Mouse (Mus musculus): ENCODE measurements around the gene Gigyf2.
A peak's percentile ranks its signal among the peaks of the same experiment; 100 is the strongest.
"Not testable (repeated sequence)": the region's sequence is repeated elsewhere in the genome, so short reads cannot be mapped to it uniquely, and the experiment has no call there.

Gigyf2 gene

DNA sequence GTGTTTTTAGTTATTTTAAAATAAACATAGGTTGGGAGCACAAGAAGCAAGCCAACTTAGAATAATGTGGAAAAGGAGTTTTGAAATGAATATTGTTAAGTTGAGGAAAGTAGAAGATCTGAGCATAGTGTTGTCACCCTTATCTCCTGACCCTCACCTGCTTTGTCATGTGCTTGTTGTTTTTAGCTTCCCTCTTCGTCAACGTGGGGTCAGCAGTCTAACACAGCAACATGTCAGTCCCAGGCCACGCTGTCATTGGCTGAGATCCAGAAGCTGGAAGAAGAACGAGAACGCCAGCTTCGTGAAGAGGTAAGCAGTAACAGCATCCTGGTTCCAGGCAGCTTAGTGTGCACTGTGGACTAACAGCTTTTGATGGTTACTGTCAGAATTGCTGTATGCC, 109.8 kb downstream of the Gigyf2 start:
- no peaks in the 10 kb centered on the region for H3K9me3 ChIP-seq (ENCODE audit: low read length)
- H3K27me3 ChIP-seq (ENCODE audit: insufficient read depth, low read length), result no peaks in the 10 kb centered on the region
- TF ChIP-seq CTCF (conservative IDR thresholded peaks at IDR 0.05; ENCODE audit: low read length) (no peak), POU5F1 (IDR thresholded peaks at IDR 0.05; ENCODE audit: borderline replicate concordance, low read length) (no peak), NANOG (IDR thresholded peaks at IDR 0.05; ENCODE audit: borderline replicate concordance, low read length) (no peak)
- no peak overlapping the region for H3K4me3 ChIP-seq (replicated peaks; ENCODE audit: low read length)
- peaks cover 88% of the 10 kb centered on the region for H3K36me3 ChIP-seq (ENCODE audit: insufficient read depth, low read length)
- 0 out of 2 replicates have a peak, but pooled peaks cover 5% of the 10 kb centered on the region for H3K4me1 ChIP-seq (replicated peaks; ENCODE audit: low read depth, low read length)

DNA sequence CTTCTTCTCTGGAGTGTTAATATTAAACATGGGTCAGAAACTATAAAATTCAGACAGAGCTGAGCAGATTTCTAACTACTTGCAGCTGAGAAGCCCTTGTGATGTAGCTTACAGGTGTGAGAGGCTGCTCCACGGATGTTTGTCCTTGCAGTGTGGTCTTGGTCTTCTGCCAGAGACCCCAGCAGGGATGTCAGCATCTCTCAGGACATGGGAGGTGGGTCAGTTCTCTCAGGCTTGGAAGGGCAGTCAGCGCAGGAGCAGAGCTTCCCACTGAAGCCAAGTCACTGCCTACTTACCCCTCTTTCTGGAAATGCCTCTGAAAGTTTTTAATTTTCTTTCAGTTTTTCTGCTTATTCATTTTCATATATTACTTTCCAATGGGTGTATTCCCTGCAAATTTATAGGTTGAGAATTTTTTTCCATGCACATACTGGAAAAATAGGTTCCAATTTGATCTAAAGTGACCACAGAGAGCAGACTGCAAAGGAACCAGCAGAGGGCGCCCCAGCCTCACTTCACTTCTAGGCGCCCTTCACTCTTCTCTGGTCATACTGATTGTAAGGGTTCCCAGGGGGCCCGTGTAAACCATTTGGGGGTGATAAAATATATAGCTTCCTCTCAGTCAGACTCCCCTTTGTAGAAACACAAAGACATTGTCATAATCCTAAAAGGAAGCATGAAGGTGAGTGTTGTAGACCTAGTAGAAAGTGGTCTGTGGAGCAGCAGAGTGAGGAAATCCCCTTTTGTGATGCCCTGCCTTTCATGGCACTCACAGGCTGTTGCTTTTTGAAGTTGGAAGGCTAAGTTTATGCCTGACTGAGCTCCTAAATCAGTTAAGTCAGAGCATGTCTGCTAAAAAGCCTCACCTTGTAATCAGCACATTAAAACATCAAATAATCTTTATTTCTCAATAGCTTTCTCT, 120.6 kb downstream of the Gigyf2 start:
- TF ChIP-seq NANOG (IDR thresholded peaks at IDR 0.05; ENCODE audit: borderline replicate concordance, low read length), result no peak
- TF ChIP-seq CTCF (conservative IDR thresholded peaks at IDR 0.05; ENCODE audit: low read length), result peak; percentile 78
- Histone ChIP-seq H3K27me3 (ENCODE audit: insufficient read depth, low read length) (no peaks in the 10 kb centered on the region), H3K4me1 (replicated peaks; ENCODE audit: low read depth, low read length) (no peaks in the 10 kb centered on the region), H3K4me3 (replicated peaks; ENCODE audit: low read length) (no peak overlapping the region), H3K9me3 (ENCODE audit: low read length) (no peaks in the 10 kb centered on the region), H3K36me3 (ENCODE audit: insufficient read depth, low read length) (peaks cover 91% of the 10 kb centered on the region)

DNA sequence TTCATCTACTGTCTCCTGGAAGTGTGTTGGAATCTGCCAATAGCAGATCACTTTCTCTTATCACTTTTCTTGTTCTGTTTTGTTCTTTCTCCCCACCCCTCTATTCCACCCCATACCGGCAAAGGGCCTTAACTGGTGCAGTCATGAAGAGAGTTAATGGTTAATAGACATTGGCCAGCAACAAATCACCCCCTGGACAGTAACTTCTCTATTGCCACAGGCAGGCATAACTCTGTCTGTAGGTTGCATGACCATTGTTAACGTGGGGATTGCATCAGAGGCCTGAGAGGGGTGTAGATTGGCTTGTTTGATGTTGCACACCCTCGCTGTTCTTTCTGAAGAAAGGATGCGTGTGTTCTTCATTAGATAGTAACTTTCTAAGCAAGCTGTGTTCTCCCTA, 122.6 kb downstream of the Gigyf2 start:
- Histone ChIP-seq H3K27me3 (ENCODE audit: insufficient read depth, low read length) (no peaks in the 10 kb centered on the region), H3K4me3 (replicated peaks; ENCODE audit: low read length) (no peak overlapping the region), H3K4me1 (replicated peaks; ENCODE audit: low read depth, low read length) (no peaks in the 10 kb centered on the region), H3K9me3 (ENCODE audit: low read length) (no peaks in the 10 kb centered on the region), H3K36me3 (ENCODE audit: insufficient read depth, low read length) (peaks cover 71% of the 10 kb centered on the region)
- no peak for TF ChIP-seq POU5F1 (IDR thresholded peaks at IDR 0.05; ENCODE audit: borderline replicate concordance, low read length)
- no peak for TF ChIP-seq NANOG (IDR thresholded peaks at IDR 0.05; ENCODE audit: borderline replicate concordance, low read length)
- TF ChIP-seq CTCF (conservative IDR thresholded peaks at IDR 0.05; ENCODE audit: low read length), result no peak

DNA sequence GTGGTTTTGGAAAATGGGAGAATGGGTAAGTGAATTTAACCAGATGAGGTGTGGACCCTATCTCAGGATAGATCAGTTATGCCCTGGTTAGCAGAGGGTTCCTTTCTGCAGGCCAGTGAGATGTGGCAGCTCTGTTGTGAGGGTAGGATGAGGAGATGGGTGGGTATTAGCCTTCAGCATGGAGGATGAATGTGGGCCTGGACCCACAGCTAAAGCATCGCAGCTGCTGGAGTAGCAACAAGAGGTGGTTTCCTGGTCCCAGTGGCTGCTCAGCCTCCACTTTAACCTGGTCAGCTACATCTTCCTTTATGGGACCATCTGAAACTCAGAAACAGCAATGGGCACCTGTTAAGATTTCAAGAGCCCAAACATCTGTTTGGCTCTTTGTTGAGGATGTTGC, 129.6 kb downstream of the Gigyf2 start:
- peaks cover 6% of the 10 kb centered on the region; the same call in 1 of the 2 replicates for H3K4me1 ChIP-seq (replicated peaks; ENCODE audit: low read depth, low read length)
- no peaks in the 10 kb centered on the region for H3K27me3 ChIP-seq (ENCODE audit: insufficient read depth, low read length)
- no peak overlapping the region for H3K4me3 ChIP-seq (replicated peaks; ENCODE audit: low read length)
- TF ChIP-seq NANOG (IDR thresholded peaks at IDR 0.05; ENCODE audit: borderline replicate concordance, low read length), result no peak
- no peak for TF ChIP-seq POU5F1 (IDR thresholded peaks at IDR 0.05; ENCODE audit: borderline replicate concordance, low read length)
- no peak for TF ChIP-seq CTCF (conservative IDR thresholded peaks at IDR 0.05; ENCODE audit: low read length)
- H3K36me3 ChIP-seq (ENCODE audit: insufficient read depth, low read length), result peaks cover 4% of the 10 kb centered on the region; the same call in 1 of the 2 replicates
- H3K9me3 ChIP-seq (ENCODE audit: low read length), result no peaks in the 10 kb centered on the region

DNA sequence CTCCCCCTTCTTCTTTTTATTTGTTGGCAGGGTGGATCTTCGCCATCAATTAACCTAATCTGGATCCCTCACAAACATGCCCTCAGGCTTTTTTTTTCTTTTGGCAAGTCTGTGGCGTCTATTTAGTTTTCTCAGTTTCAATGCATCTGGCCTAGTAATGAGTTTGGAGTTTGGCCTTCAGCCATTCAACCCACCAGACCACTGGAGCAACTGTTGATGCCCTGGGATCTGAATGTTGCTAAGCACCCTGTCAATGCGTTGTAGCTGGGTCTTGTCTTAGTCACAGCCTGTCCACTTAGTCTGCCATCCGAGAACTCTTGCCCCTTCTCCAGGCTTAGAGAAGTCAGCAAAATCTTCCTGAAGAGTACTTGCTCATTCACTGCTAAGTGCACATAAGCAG, 131.2 kb downstream of the Gigyf2 start:
- H3K27me3 ChIP-seq (ENCODE audit: insufficient read depth, low read length), result no peaks in the 10 kb centered on the region
- peaks cover 6% of the 10 kb centered on the region; the same call in 1 of the 2 replicates for H3K4me1 ChIP-seq (replicated peaks; ENCODE audit: low read depth, low read length)
- H3K36me3 ChIP-seq (ENCODE audit: insufficient read depth, low read length), result no peaks in the 10 kb centered on the region
- H3K4me3 ChIP-seq (replicated peaks; ENCODE audit: low read length), result no peak overlapping the region
- H3K9me3 ChIP-seq (ENCODE audit: low read length), result no peaks in the 10 kb centered on the region
- TF ChIP-seq NANOG (IDR thresholded peaks at IDR 0.05; ENCODE audit: borderline replicate concordance, low read length) (no peak), POU5F1 (IDR thresholded peaks at IDR 0.05; ENCODE audit: borderline replicate concordance, low read length) (no peak), CTCF (conservative IDR thresholded peaks at IDR 0.05; ENCODE audit: low read length) (no peak)

DNA sequence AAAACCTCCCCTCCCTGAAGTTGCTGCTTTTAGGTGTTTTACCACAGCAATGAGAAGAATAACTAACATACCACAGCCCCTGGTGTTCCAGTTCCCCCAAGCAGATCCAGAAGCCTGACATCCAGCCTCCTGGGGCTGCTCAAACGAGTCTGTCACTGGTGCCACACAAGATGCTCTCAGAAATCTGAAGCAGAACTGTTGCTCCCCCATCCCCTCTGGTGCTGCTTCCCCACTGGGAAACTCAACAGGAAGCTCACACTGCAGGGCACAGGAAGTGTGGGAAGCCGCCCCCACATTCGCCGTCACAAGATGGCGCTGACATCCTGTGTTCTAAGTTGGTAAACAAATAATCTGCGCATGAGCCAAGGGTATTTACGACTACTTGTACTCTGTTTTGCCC, 133.1 kb downstream of the Gigyf2 start:
- H3K4me3 ChIP-seq (replicated peaks; ENCODE audit: low read length); H3K27me3 ChIP-seq (ENCODE audit: insufficient read depth, low read length); H3K4me1 ChIP-seq (replicated peaks; ENCODE audit: low read depth, low read length); H3K36me3 ChIP-seq (ENCODE audit: insufficient read depth, low read length); H3K9me3 ChIP-seq (ENCODE audit: low read length): not testable (repeated sequence)

DNA sequence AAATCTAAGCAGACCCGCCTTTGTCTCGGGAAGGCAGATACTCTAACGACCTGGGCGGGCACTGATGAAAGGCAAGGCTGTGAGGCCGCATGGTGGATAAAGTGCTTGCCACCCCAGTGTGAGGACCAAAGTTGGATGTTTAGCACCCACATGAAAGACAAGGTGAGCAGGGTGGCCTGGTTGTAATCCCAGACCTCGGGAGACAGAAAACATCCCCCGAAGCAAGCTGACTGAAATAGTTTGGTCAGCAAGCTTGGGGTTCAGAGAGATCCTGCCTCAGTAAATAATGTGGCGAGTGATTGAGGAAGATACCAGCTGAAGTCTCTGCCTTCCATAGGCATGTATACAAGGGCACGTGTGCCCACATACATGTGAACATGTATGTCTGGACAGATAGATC, 140.7 kb downstream of the Gigyf2 start:
- Histone ChIP-seq H3K27me3 (ENCODE audit: insufficient read depth, low read length) (peaks cover 33% of the 10 kb centered on the region), H3K4me1 (replicated peaks; ENCODE audit: low read depth, low read length) (peaks cover 10% of the 10 kb centered on the region), H3K9me3 (ENCODE audit: low read length) (no peaks in the 10 kb centered on the region), H3K4me3 (replicated peaks; ENCODE audit: low read length) (no peak overlapping the region), H3K36me3 (ENCODE audit: insufficient read depth, low read length) (no peaks in the 10 kb centered on the region)
- TF ChIP-seq POU5F1 (IDR thresholded peaks at IDR 0.05; ENCODE audit: borderline replicate concordance, low read length) (no peak), CTCF (conservative IDR thresholded peaks at IDR 0.05; ENCODE audit: low read length) (no peak), NANOG (IDR thresholded peaks at IDR 0.05; ENCODE audit: borderline replicate concordance, low read length) (no peak)

DNA sequence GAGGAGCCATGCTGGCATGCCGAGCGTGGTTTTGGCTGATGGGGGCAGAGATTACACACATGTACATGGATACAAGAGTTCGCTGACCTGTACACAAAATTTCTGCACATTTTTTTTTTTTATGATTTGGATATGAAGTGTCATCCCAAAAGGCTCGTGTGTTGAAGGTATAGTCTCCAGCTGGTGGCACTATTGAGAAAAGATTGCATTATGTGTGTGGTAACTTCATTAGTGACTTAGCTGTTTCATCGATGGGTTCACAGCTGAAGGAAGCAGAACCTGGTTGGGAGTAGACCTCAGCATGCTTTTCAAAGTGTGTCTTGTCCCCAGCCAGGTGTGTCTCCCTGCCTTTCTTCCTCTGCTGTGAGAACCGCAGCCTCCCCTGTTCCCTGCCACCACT, 141.5 kb downstream of the Gigyf2 start:
- Histone ChIP-seq H3K9me3 (ENCODE audit: low read length) (no peaks in the 10 kb centered on the region), H3K4me3 (replicated peaks; ENCODE audit: low read length) (no peak overlapping the region), H3K27me3 (ENCODE audit: insufficient read depth, low read length) (peaks cover 40% of the 10 kb centered on the region), H3K36me3 (ENCODE audit: insufficient read depth, low read length) (no peaks in the 10 kb centered on the region), H3K4me1 (replicated peaks; ENCODE audit: low read depth, low read length) (peaks cover 15% of the 10 kb centered on the region)
- TF ChIP-seq CTCF (conservative IDR thresholded peaks at IDR 0.05; ENCODE audit: low read length), result no peak

DNA sequence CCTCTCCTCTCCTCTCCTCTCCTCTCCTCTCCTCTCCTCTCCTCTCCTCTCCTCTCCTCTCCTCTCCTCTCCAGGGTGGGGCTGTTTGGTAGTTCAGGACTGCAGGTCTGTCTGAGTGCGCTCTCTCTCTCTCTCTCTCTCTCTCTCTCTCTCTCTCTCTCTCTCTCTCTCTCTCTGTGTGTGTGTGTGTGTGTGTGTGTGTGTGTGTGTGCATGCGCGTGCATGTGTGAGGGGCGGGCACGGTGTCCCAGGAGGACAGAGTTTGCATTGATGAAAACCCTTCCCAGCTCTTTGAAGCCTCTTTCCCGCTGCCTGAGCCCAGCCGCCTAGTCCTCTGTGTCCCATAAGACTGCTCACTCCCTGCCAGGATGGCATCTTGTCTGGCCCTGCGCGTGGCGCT, 143.2 kb downstream of the Gigyf2 start, which contains the start of gene Snorc:
Gene Snorc, plus strand, starts transcription at position 301 of the 400 bp plus-strand sequence.
- Histone ChIP-seq H3K4me1 (replicated peaks; ENCODE audit: low read depth, low read length) (peaks cover 20% of the 10 kb centered on the region), H3K27me3 (ENCODE audit: insufficient read depth, low read length) (peaks cover 56% of the 10 kb centered on the region), H3K4me3 (replicated peaks; ENCODE audit: low read length) (peak within 1 kb of the TSS; percentile 45)
- not testable (repeated sequence) for H3K36me3 ChIP-seq (ENCODE audit: insufficient read depth, low read length); H3K9me3 ChIP-seq (ENCODE audit: low read length)
